Mouse (Mus musculus) ES-Bruce4 (cell line): Measurements from ENCODE around the gene Psmf1.

Experiments used
- CTCF ChIP-seq: IDR thresholded peaks from one replicate; pipeline ENCODE4 v1.8.1; 2011; ENCODE audit warnings: low read depth, low read length
- EP300 ChIP-seq: IDR thresholded peaks from 2 replicates; pipeline ENCODE4 v1.6.1; 2011; ENCODE audit warnings: low read depth, low read length; ENCODE audit not compliant: insufficient read depth

DNA sequence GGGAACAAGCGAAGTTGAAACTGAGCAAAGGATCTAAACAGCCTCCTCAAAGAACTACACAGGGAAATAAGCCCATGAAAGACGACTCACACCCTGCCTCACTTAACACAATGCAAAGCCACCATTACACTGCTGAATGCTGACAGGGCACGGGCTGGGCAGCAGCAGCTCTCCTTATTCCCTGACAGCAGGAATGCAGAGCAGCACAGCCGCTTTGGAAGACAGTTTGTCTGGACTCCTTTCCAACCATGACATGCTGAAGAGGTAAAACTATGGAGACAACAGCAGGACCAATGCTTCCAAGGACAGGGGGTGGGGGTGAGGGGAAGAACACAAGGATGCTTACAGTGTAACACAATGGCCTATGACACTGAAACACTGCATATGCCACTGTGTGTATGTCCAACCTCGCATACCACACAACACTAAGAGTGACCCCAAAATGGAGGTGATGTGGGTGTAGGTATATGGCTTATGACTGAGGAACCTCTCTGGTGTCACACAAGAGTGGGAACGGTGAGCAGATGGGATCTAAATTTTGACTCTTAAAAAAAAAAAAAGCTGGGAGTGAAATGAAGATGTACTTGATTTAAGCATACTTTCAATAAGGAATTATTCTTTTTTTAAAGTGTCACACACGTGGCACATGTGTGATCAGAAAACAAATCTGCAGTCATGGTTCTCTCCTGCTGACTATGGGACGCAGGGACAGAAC, 10.7 kb downstream of the Psmf1 start:
- TF ChIP-seq EP300 (no peak), CTCF (no peak)
